Mouse (Mus musculus): Measurements from ENCODE around the gene Gigyf2.

The Gigyf2 gene

DNA sequence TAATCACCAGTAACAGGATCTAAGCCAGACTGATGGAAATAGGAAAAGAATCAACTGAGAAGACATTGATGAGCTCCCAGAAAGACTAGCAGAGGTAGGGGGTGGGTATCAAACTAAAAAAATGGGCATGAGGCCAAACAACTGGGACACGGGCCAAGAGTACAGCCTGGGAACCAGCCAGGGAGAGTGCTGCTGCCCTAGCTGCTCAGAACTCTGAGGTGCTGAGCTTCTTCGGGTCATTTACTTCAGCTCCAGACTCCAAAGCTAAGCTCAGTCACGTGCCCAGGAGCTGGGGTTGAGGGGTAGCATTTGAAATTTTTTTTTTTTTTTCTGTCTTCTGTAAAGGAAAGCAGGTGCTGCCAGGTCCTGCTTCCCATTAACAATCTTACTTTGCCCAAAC, 10.1 kb upstream of the Gigyf2 start:
- WGBS, result 19% methylated on average over 3 of the region's 3 CpGs

GRCm38 (mm10) chr1:87321071-87321470, 5.7 kb upstream of the Gigyf2 start:
- WGBS, result 3% methylated on average over 1 of the region's 1 CpGs

GRCm38 (mm10) chr1:87322778-87323177, 4.0 kb upstream of the Gigyf2 start:
- WGBS, result 97% methylated on average over 3 of the region's 3 CpGs

GRCm38 (mm10) chr1:87327165-87327861, 515 bp downstream of the Gigyf2 start:
- under 1% methylated on average over 53 of the region's 53 CpGs for WGBS

DNA sequence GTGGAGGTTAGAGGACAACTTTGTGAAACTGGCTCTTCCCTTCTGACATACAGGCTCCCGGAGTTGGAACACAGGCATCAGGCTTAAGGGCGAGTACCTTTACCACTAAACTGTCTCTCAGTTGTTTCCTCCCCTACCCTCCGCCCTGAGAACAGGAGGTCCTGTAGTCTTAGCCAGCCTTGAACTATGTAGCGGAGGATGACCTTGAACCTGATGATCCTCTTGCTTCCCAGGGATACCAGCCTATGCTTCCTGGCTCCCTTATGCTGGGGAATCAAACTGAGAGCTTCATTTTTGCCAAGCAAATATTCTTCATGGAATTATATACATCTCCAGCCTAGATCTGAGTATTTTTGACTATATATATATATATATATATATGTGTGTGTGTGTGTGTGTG, 5.0 kb downstream of the Gigyf2 start:
- WGBS, result 91% methylated on average over 4 of the region's 4 CpGs

GRCm38 (mm10) chr1:87350576-87350975, 23.8 kb downstream of the Gigyf2 start:
- 94% methylated on average over 2 of the region's 2 CpGs for WGBS

GRCm38 (mm10) chr1:87360276-87360675, 33.5 kb downstream of the Gigyf2 start:
- 75% methylated on average over 1 of the region's 1 CpGs for WGBS

GRCm38 (mm10) chr1:87378024-87378560, 51.3 kb downstream of the Gigyf2 start:
- 81% methylated on average over 3 of the region's 3 CpGs for WGBS

DNA sequence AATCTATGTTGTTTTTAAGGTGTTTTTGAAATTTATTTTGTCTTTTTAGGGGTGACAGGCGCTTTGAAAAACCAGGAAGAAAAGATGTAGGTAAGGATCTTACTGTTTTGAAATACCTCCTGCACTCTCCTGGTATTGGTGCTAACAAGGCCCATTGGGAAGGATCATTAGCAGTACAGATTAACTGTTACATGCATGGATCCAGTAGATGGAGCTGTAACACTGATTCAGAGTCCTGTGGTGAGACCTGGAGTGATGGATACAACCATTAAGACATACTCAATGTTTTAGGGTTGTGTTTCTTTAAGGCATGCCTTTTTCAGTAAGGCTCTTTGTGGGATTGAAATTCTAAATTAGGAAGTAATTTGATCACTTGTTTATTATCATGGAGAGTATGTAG, 53.1 kb downstream of the Gigyf2 start:
- whole genome bisulfite sequencing, result 100% methylated on average over 1 of the region's 1 CpGs

- 88% methylated on average over 3 of the region's 3 CpGs for WGBS
Measured at GRCm38 (mm10) chr1:87381152-87381551, 54.4 kb downstream of the Gigyf2 start.

GRCm38 (mm10) chr1:87386436-87387092, 59.8 kb downstream of the Gigyf2 start:
- WGBS, result 85% methylated on average over 9 of the region's 9 CpGs

DNA sequence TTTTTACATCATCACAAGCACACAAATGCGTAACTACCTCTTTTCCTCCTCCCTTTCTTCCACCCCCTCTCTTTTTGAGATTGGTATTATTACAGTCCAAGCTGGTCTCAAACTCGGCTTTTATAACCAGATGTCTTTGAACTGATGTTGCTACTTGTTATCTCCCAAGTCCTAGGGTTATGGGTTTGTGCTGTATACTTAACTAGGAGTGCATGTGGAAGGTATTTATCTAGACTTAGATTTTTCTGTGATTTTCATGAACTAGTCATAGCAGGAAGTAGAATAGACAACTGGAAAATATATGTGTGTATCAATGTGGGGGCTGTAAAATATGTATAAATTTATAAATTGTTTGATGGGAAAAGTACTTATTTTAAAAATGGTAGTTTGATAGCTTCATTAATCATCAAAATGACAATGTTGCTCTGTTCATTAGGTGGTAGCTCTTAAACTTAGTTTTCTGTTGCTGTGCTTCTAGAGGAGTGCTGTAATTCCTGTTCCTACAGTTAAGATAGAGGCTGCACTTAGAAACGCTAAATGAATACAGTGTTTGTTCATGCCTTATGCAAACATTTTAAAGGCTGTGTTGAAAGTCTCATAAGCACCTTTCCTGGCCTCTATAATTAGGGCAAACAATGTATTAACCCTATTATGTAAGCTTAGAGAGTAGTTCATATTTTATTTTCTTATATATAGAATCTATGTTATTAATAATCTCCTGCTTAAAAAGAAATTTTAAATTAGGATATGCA, 66.8 kb downstream of the Gigyf2 start:
- 71% methylated on average over 3 of the region's 3 CpGs for WGBS

GRCm38 (mm10) chr1:87394594-87394993, 67.8 kb downstream of the Gigyf2 start, which contains the start of gene Kcnj13:
Gene Kcnj13, minus strand, starts transcription at chr1:87394729.
- 37% methylated on average over 6 of the region's 6 CpGs for WGBS

GRCm38 (mm10) chr1:87396923-87397586, 70.3 kb downstream of the Gigyf2 start:
- 56% methylated on average over 7 of the region's 7 CpGs for WGBS

DNA sequence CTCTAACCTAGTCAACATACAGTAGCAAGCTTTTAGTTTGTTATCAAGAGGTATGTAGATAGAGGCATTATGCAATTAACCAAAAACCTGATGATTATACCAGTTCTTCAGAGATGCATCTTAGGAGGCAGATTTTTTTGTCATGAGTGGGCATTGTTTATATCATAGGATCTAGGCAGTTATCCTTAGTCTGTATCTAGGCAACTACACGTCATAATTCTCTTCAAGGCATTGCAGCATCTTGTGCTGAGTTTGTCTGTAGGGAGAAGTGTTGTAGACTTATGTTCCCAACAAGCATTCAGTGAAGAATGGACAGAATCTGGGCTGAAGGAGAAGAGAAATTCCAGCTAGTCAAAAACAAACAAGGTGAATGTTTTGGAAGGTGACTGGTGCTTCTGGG, 77.9 kb downstream of the Gigyf2 start:
- WGBS, result 58% methylated on average over 1 of the region's 1 CpGs

DNA sequence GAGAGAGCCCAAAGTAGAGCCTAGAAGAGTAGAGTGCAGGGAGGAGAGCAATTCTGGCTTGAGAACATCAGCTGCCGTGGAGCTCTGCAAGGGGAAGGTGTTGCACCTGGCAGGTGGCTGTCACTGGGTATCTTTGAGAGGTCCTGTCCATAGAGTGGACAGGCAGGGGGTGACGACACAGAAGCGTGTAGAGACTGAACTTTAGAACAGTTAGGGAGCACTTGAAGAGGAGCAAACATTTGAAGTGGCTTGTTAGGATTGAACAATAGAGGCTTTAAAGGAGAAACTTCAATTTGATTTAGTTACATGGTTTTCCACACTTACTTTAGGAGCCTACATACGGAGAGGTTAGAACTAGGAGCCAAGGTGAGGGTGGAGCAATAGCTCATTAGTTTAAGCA, 82.6 kb downstream of the Gigyf2 start:
- WGBS, result 93% methylated on average over 4 of the region's 4 CpGs

- WGBS, result 91% methylated on average over 4 of the region's 4 CpGs
Measured at GRCm38 (mm10) chr1:87418733-87419132, 91.9 kb downstream of the Gigyf2 start.

DNA sequence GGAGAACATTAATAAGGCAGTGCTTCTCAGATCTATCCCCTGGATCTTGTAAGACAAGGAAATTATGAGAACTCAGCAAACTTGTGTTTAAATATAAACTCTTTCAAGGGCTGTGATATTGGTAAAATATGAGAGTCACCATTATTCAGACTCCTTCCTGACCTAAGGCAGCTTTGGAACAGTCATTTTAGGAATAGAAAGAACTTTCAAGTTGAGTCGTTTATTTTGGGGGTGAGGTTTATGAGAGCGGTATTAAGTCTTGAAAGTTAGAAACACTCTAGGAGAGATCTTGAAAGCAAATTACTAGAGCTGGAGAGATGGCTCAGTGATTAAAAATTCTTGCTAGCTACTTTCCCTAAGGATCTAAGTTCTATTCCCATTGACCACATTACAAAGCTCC, 108.3 kb downstream of the Gigyf2 start:
- 94% methylated on average over 2 of the region's 2 CpGs for WGBS

- WGBS, result 52% methylated on average over 6 of the region's 6 CpGs
Measured at GRCm38 (mm10) chr1:87436583-87436982, 109.8 kb downstream of the Gigyf2 start.

GRCm38 (mm10) chr1:87447183-87448104, 120.6 kb downstream of the Gigyf2 start:
- 31% methylated on average over 5 of the region's 5 CpGs for WGBS

GRCm38 (mm10) chr1:87449432-87449831, 122.6 kb downstream of the Gigyf2 start:
- WGBS, result 89% methylated on average over 4 of the region's 4 CpGs
